Comparison of ENCODE assay signal across 19 mouse cellular contexts in genomic region chr13:111655273-111655672, GRCm38 (mm10). TPM values are rescaled to one million over a fixed set of nuclear protein-coding genes. Genes with fewer than 3 reads are reported as not detected.
DNase-seq lines count a peak whose midpoint lies in the region; ATAC-seq and TF ChIP-seq lines count a peak whose summit lies in the region.
"Had no signal": no experiment of that assay in that cellular context is flagged by ENCODE, and none has a peak within 500 bp of the region (broad histone marks: within the 10 kb centered on the region; RNA-seq: fewer than 3 reads in every experiment).

No protein-coding gene starts in this region.

- H3K79me2 ChIP-seq in CH12.LX (replicated peaks; ENCODE audit: control insufficient read depth, extremely low read depth, insufficient read depth, poor library complexity, severe bottlenecking): no peaks in the 10 kb centered on the region

- TF ChIP-seq POLR2A in CH12.LX (IDR thresholded peaks at IDR 0.05; ENCODE audit: low read depth, low read length): no peak
- TF ChIP-seq POLR2A in bone marrow macrophage, adult 2 months (IDR thresholded peaks at IDR 0.05; ENCODE audit: borderline replicate concordance, low read depth, low read length): no peak

- dilution Hi-C loops in CH12.LX (cut with MboI; ENCODE audit: extremely low pct_ligation_motif_present, extremely low pct_unique_long_range_greater_than_20kb, low sequenced_read_pairs): no loop called here

- no peak for DNase-seq in CH12.LX (ENCODE audit: extremely low read depth)
- DNase-seq in embryo, embryonic 9.5 days (ENCODE audit: extremely low spot score): no peak
- DNase-seq in kidney, adult 8-10 months: no peak
- DNase-seq: cerebellum, adult 9-11 months; embryo, embryonic 11 days; gastrocnemius, postnatal 25 days; kidney, adult 18-20 months; kidney, postnatal 36 days; right cerebral cortex, adult 18-20 months had no signal

- no peak for TF ChIP-seq EP300 in CH12.LX (IDR thresholded peaks at IDR 0.05; ENCODE audit: low read length)

- TF ChIP-seq RAD21 in CH12.LX (IDR thresholded peaks at IDR 0.05; ENCODE audit: low read depth, low read length): no peak

- no peak overlapping the region for H3K4me3 ChIP-seq in CH12.LX (replicated peaks in 1 of 3; ENCODE audit: low read depth in 2 of 3, low read length in 2 of 3, poor library complexity in 1 of 3)
- H3K4me3 ChIP-seq in bone marrow macrophage, adult 2 months (ENCODE audit: insufficient read depth, low read length): peak overlapping the region; percentile 33
- H3K4me3 ChIP-seq in liver, embryonic 15.5 days (replicated peaks): no peak overlapping the region
- no peak overlapping the region for H3K4me3 ChIP-seq in kidney, embryonic 15.5 days (replicated peaks)
- H3K4me3 ChIP-seq: heart, embryonic 10.5 days; hindbrain, embryonic 15.5 days; limb, embryonic 15.5 days; myocyte had no signal

- H3K27ac ChIP-seq in CH12.LX (ENCODE audit: insufficient read depth, low read depth): no peak overlapping the region
- no peak overlapping the region for H3K27ac ChIP-seq in bone marrow macrophage, adult 2 months (ENCODE audit: insufficient read depth, low read depth, low read length)
- peak overlapping the region; percentile 89 for H3K27ac ChIP-seq in liver, embryonic 15.5 days (replicated peaks)
- H3K27ac ChIP-seq in kidney, embryonic 15.5 days: no peak overlapping the region
- H3K27ac ChIP-seq: heart, embryonic 10.5 days; hindbrain, embryonic 15.5 days; limb, embryonic 15.5 days; stomach, postnatal 0 days had no signal

- H3K9me3 ChIP-seq in CH12.LX (replicated peaks; ENCODE audit: low read length): no peaks in the 10 kb centered on the region
- H3K9me3 ChIP-seq in liver, embryonic 15.5 days (replicated peaks): no peaks in the 10 kb centered on the region
- H3K9me3 ChIP-seq in kidney, embryonic 15.5 days (replicated peaks): no peaks in the 10 kb centered on the region
- H3K9me3 ChIP-seq: heart, embryonic 10.5 days; hindbrain, embryonic 15.5 days; limb, embryonic 15.5 days had no signal

- H3K4me2 ChIP-seq in CH12.LX (ENCODE audit: insufficient read depth, low read depth, poor library complexity, severe bottlenecking): peak overlapping the region; percentile 11; the same call in 1 of the 2 replicates
- peak overlapping the region; percentile 60 for H3K4me2 ChIP-seq in liver, embryonic 15.5 days
- no peak overlapping the region for H3K4me2 ChIP-seq in kidney, embryonic 15.5 days
- H3K4me2 ChIP-seq: hindbrain, embryonic 15.5 days; limb, embryonic 15.5 days; midbrain, embryonic 11.5 days had no signal

- TF ChIP-seq CTCF in CH12.LX (conservative IDR thresholded peaks at IDR 0.05 in 1 of 2, IDR thresholded peaks at IDR 0.05 in 1 of 2; ENCODE audit: low read depth in 2 of 2, low read length in 2 of 2): no peak
- no peak for TF ChIP-seq CTCF in bone marrow macrophage, adult 2 months (IDR thresholded peaks at IDR 0.05; ENCODE audit: low read depth, low read length)

- no peaks in the 10 kb centered on the region for H3K27me3 ChIP-seq in CH12.LX (replicated peaks)
- no peaks in the 10 kb centered on the region for H3K27me3 ChIP-seq in liver, embryonic 15.5 days
- H3K27me3 ChIP-seq in kidney, embryonic 15.5 days: no peaks in the 10 kb centered on the region
- H3K27me3 ChIP-seq: hindbrain, embryonic 15.5 days; limb, embryonic 15.5 days had no signal

- in situ Hi-C loops in CH12.LX (cut with MboI; ENCODE audit: low pct_ligation_motif_present, low pct_unique_long_range_greater_than_20kb, low sequenced_read_pairs): no loop called here

- no peak overlapping the region for H3K9ac ChIP-seq in CH12.LX (ENCODE audit: insufficient read depth, low read depth)
- 0 out of 2 replicates have a peak overlapping the region, but pooled peaks have one; percentile 20 for H3K9ac ChIP-seq in liver, embryonic 15.5 days
- no peak overlapping the region for H3K9ac ChIP-seq in kidney, embryonic 15.5 days
- H3K9ac ChIP-seq: hindbrain, embryonic 15.5 days; limb, embryonic 15.5 days had no signal

- 66% methylated on average over 4 of the region's 4 CpGs for WGBS in liver, embryonic 15.5 days (ENCODE audit: insufficient replicate concordance)
- 92% methylated on average over 4 of the region's 4 CpGs for WGBS in kidney, embryonic 15.5 days

- no peaks in the 10 kb centered on the region for H3K36me3 ChIP-seq in CH12.LX (replicated peaks in 1 of 2; ENCODE audit: control insufficient read depth in 1 of 2, insufficient read depth in 1 of 2, low read length in 1 of 2)
- no peaks in the 10 kb centered on the region for H3K36me3 ChIP-seq in liver, embryonic 15.5 days (replicated peaks)
- no peaks in the 10 kb centered on the region for H3K36me3 ChIP-seq in kidney, embryonic 15.5 days
- H3K36me3 ChIP-seq: heart, embryonic 10.5 days; hindbrain, embryonic 15.5 days; limb, embryonic 15.5 days had no signal

- no peaks in the 10 kb centered on the region; a peak in 1 of 4 replicates for H3K4me1 ChIP-seq in CH12.LX (ENCODE audit: control insufficient read depth in 1 of 2, insufficient read depth in 2 of 2)
- H3K4me1 ChIP-seq in bone marrow macrophage, adult 2 months (ENCODE audit: control insufficient read depth, insufficient read depth, low read length): no peaks in the 10 kb centered on the region
- peaks cover 55% of the 10 kb centered on the region for H3K4me1 ChIP-seq in liver, embryonic 15.5 days (replicated peaks)
- peaks cover 16% of the 10 kb centered on the region for H3K4me1 ChIP-seq in kidney, embryonic 15.5 days
- H3K4me1 ChIP-seq: heart, embryonic 10.5 days; hindbrain, embryonic 15.5 days had no signal

- no peak for ATAC-seq in liver, embryonic 15.5 days (ENCODE audit: insufficient read depth)
- ATAC-seq in neutrophil, adult 5-6 weeks (ENCODE audit: extremely low read depth, insufficient number of reproducible peaks, low FRiP score, poor library complexity, severe bottlenecking): peak; percentile 28; the same call in 1 of the 2 replicates
- no peak for ATAC-seq in kidney, embryonic 15.5 days (replicated peaks; ENCODE audit: low FRiP score)

TF ChIP-seq in CH12.LX, 34 proteins besides CTCF, POLR2A, EP300 and RAD21:
- no peak for TF ChIP-seq ETS1 (conservative IDR thresholded peaks at IDR 0.05; ENCODE audit: low read depth, low read length)
- no peak for TF ChIP-seq UBTF (IDR thresholded peaks at IDR 0.05; ENCODE audit: low read depth, low read length)
- no peak for TF ChIP-seq BHLHE40 (IDR thresholded peaks at IDR 0.05; ENCODE audit: low read depth, low read length)
- TF ChIP-seq MAZ (IDR thresholded peaks at IDR 0.05; ENCODE audit: low read depth, low read length): no peak
- no peak for TF ChIP-seq SIN3A (IDR thresholded peaks at IDR 0.05; ENCODE audit: low read length)
- no peak for TF ChIP-seq GABPA (IDR thresholded peaks at IDR 0.05; ENCODE audit: insufficient replicate concordance, low read depth, low read length)

RNA-seq across cellular contexts. Expression of gene Mier3, which starts 25.5 kb away (rescaled TPM):
- 3.3 and 3.4 TPM in 2 replicates for total RNA-seq in CH12.LX (2012; rRNA removed)
- 7.3 TPM in 2 replicates for total RNA-seq in CH12.LX (2014; rRNA removed)
- 7.0 and 7.3 TPM in 2 replicates for polyA plus RNA-seq in CH12.LX (2012; ENCODE audit: insufficient read length, low read depth)
- 8.5 and 13.2 TPM in 2 replicates for polyA plus RNA-seq in bone marrow macrophage, adult 2 months (2012; ENCODE audit: insufficient read depth, insufficient read length, missing spikeins)
- 13.6 and 14.3 TPM in 2 replicates for polyA plus RNA-seq in liver, embryonic 15.5 days (2015; fragmentation: Nextera tagmentation; extraction: Ambion mirVana)
- 76.1 and 79.4 TPM in 2 replicates for total RNA-seq in neutrophil, adult 5-6 weeks (2017)
- polyA plus RNA-seq in kidney, embryonic 15.5 days (2015; fragmentation: Nextera tagmentation; extraction: Ambion mirVana): 20.5 and 20.6 TPM in 2 replicates
